Mouse (Mus musculus) activated CD4-positive, CD25-positive, alpha-beta regulatory T cell, adult 4 months (primary cell): ENCODE results near the gene Sco2. TPM values are rescaled to one million over a fixed set of nuclear protein-coding genes. Genes with fewer than 3 reads are reported as not detected.

Source experiments
- ATAC-seq: one replicate; pipeline ENCODE4 v1.8.0; 2017
- polyA plus RNA-seq, 2 experiments: library from polyadenylated mRNA; unstranded; fragments of 100-300 nt; shearing (Covaris generic); gene quantifications; one replicate each; pipeline ENCODE4 v1.2.1; 2017

Gene Sco2
- polyA plus RNA-seq = 1 to 10 TPM; 2.1 to 4.9 TPM

GRCm38 (mm10) chr15:89373762-89374248 is at the start of gene Sco2:
Sco2 (minus strand) TSS chr15:89373846.
- peak; percentile 51 for ATAC-seq

GRCm38 (mm10) chr15:89421938-89422337 is 48.3 kb upstream of the Sco2 start:
- ATAC-seq = no peak

- no peak for ATAC-seq
These were observed 41.6 kb upstream of the Sco2 start for GRCm38 (mm10) chr15:89415282-89415681.

DNA sequence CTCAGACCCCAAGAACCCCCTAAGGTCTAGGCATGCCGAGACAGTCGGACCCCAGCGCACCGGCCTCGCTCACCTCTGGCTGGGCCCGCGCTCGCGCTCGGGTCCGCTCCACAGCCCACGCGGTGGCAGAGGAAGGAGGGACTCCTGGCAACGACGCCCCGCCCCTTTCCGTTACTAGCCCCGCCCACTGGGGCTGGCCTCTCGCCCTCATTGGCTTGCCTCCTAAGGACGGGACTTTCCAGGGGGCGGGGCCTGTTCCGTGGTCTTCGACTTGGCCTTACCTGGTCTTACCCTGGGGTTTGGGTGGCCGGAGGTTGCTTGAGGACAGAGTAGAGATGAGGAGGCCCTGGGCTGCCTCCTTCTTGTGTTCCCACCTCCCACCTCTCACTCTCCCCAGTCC is 36.5 kb upstream of the Sco2 start, which contains the start of gene Syce3:
Syce3 (minus strand) TSS at position 386 of the 400 bp plus-strand sequence.
- no peak for ATAC-seq

DNA sequence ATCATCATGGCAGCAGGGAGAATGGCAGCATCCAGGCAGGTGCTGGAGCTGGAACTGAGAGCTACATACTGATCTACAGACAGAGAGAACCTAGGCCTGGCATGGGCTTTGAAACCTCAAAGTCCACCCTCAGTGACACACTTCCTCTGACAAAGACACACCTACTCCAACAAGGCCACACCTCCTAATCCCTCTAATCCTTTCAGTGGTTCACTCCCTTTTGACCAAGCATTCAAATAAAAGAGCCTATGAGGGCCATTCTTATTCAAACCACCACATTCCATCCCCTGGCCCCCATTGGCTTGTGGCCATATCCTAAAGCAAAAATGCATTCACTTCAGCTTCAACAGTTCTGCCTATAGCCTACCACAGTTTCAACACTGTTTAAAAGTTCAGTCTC is 33.0 kb upstream of the Sco2 start:
- no peak for ATAC-seq

DNA sequence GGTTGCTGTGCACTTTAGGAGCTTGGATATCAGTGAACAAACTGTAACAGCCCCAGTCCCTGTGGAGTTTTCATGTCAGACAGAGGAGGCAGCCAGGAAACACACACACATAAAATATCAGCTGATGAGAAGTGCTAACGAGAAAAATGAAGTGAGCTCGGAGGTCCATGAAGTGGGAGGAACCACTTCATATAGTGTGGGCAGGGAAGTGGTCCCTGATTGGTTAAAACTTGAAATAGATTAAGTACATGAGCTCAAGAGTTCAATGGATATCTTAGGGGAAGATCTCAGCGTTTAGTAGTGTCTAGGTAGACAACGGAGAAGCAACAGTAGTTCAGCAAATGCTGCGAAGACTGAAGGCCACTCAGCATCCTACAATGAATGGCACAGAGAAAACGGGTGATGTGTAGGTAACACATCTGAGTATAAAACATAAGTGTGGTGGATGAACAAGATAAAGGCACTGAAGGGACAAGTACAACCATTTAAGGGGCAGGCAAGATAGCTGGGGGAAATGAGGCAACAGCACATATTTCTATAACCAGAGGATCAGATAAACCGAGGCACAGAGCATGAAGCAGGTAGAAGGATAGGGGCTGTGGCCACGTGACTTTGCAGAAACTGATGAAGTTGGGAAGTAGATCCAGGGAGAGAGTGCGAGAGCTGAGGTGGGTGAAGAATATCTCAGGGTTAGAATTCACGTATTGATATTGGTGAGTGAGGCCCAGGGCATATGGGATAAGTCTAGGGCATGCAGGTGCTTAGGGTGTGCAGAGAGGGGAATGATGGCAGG is 31.4 kb upstream of the Sco2 start:
- ATAC-seq = no peak

DNA sequence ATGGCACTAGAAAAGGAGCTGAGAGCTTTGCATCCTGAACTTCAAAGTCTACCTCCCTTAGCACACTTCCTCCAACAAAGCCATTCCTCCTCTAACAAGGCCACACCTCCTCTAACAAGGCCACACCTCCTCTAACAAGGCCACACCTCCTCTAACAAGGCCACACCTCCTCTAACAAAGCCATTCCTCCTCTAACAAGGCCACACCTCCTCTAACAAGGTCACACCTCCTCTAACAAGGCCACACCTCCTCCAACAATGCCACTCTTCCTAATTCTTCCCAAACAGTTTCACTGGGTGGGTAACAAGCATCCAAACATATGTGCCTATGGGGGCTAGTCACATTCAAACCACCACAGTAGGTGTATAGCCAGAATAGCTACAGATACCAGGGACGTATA is 28.8 kb upstream of the Sco2 start:
- ATAC-seq = no peak

GRCm38 (mm10) chr15:89399716-89400115 is 26.1 kb upstream of the Sco2 start:
- ATAC-seq = no peak

DNA sequence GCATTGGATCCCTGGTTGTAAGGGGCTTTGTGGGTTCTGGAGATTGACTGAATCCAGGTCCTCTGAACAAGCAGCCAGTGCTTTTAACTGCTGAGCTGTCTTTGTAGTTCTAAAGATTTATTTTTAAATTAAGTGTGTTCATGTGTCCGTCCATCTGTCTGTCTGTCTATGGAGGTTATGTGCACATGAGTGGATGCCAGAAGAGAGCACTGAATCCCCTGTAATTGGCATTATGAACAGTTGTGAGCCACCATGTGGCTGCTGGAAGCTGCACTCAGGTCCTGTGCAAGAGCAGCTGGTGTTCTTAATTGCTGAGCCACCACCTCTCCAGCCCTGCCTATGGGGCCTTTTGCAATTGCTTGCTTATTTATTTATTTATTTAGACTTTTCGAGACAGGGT is 24.5 kb upstream of the Sco2 start:
- no peak for ATAC-seq

DNA sequence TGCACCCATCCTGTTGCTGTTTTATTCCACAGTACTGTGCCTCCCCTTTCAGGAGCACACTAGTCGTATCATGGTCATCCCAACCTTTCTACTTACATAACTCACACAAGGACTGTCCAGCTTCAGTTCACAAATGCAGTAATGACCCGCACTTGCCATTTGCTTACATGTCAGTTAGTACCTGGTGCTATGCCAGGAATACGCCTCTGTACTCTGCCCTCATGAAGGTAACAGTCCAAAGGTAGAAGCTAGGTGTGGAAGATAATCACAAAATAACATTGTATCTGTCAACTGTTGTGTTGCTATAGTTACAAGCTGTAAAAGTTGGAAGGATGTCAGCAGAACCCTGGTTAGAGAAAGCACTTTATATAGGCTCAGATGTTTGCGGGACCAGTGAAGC is 23.2 kb upstream of the Sco2 start:
- ATAC-seq = no peak

DNA sequence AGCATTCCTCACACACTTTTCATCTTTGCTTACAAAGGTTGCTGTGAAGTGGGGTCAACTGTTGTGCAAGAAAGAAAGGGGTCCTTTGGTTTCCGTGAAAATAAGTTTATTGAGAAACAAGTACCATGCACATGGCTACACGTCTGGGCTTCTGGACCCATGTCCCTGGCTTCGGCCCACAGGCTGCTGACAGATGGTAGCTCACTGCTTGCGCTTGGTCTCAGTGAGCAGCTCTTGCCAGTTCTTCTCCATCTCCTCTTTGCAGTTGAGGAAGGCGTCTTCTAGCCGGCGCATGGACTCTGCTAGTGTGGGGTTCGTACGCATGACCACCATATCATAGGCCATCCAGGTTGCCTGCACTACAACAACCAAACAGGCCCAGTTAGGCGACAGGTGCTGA is 16.4 kb upstream of the Sco2 start:
- ATAC-seq = no peak

DNA sequence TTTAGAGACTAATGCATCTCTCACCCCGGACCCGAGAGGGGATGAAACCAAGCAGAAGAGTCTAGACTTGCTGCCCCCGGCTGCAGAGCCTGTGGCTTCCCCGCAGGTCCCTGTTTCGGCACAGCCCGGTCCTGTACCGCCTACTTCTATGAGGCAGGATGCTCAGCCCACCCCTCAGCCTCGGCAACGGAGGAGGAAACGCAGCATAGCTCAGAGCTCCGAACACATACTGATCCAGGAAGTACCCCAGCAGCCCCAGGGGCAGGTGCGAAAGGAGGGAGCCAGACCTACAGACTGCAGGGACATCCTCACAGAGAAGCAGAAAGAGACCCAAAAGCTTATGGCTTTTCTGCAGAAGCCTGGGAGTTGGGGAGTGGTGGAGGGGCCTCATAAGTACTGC is 13.5 kb upstream of the Sco2 start:
- ATAC-seq = peak; percentile 72

GRCm38 (mm10) chr15:89384617-89385016 is 11.0 kb upstream of the Sco2 start, which contains the start of gene Klhdc7b:
Klhdc7b (plus strand) TSS chr15:89384917.
- ATAC-seq = no peak

GRCm38 (mm10) chr15:89379429-89379828 is 5.8 kb upstream of the Sco2 start:
- ATAC-seq = no peak

- peak; percentile 36 for ATAC-seq
These were observed 5.3 kb upstream of the Sco2 start, which contains the start of gene Odf3b for GRCm38 (mm10) chr15:89378831-89379401. Odf3b (minus strand) TSS chr15:89379282.

- ATAC-seq = no peak
These were observed 4.5 kb upstream of the Sco2 start for GRCm38 (mm10) chr15:89377938-89378828.

GRCm38 (mm10) chr15:89377362-89377761 is 3.7 kb upstream of the Sco2 start:
- ATAC-seq = no peak

GRCm38 (mm10) chr15:89376957-89377356 is 3.3 kb upstream of the Sco2 start, which contains the start of gene Tymp:
Tymp (minus strand) TSS chr15:89377039.
- no peak for ATAC-seq

DNA sequence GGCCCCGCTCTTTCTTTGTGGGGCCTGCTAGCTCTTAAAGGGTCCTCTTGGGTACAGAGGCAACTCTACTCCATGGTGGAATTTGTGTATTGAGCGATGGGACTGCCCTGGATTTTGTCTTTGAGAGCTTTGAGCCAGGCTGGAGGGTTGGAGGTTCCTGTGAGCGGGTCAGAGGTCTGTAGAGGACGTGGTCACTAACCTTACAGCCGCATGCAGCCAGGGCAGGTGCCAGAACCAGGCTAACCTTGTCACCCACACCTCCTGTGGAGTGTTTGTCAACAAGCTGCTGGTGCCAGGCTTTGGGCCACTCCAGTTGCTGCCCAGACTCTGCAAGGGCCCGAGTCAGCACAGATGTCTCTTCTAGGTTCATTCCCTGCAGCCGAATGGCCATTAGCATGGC is 2.4 kb upstream of the Sco2 start:
- ATAC-seq = no peak

- no peak for ATAC-seq
These were observed 1.3 kb upstream of the Sco2 start for GRCm38 (mm10) chr15:89374801-89375534.

DNA sequence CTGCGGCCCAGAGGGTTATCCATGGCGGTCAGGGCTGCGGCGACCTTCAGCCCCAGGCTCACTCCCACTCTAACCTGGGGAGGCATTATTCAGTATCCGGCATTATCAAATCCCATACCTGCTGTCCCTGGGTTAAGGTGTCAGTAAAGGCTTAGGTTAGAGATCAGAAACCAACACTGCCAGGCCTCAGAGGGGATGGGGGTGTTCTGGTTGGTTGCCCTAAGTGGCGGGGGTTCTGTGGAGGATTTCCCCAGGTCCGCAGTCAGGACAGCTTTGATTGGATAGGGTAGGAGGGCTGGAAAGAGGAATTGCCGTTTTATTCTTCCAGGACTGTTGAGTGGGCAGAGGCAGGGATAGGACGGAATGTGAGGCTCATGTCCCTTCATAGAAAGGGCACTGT is 694 bp upstream of the Sco2 start:
- no peak for ATAC-seq
